Mouse (Mus musculus) myocyte (in vitro differentiated cells): ENCODE data around the gene Micu1.

Experiments
- CEBPB ChIP-seq: IDR thresholded peaks from 2 replicates; pipeline ENCODE4 v1.6.1; 2011; ENCODE audit warnings: mild to moderate bottlenecking, moderate library complexity; ENCODE audit not compliant: poor library complexity, insufficient read depth, severe bottlenecking
- E2F4 ChIP-seq: IDR thresholded peaks from one replicate; pipeline ENCODE4 v1.6.1; 2011; ENCODE audit warnings: mild to moderate bottlenecking, control low read depth, moderate library complexity; ENCODE audit not compliant: insufficient read depth
- MAX ChIP-seq: IDR thresholded peaks from one replicate; pipeline ENCODE4 v1.6.1; 2011; ENCODE audit warnings: low read depth, mild to moderate bottlenecking, control low read depth
- MYOD1 ChIP-seq, 3 experiments: IDR thresholded peaks; one replicate each; pipeline ENCODE4 v1.6.1; 2011; ENCODE audit warnings: control low read depth in 2 of 3, low read depth in 2 of 3, mild to moderate bottlenecking in 2 of 3, moderate library complexity in 1 of 3; ENCODE audit not compliant: insufficient read length in 2 of 3, control insufficient read depth in 1 of 3
- MYOG ChIP-seq, 3 experiments: IDR thresholded peaks; one replicate each; pipeline ENCODE4 v1.6.1; 2011; ENCODE audit warnings: control low read depth in 2 of 3, low read depth in 2 of 3, mild to moderate bottlenecking in 2 of 3; ENCODE audit not compliant: insufficient read length in 2 of 3, control insufficient read depth in 1 of 3, insufficient read depth in 1 of 3
- POLR2A ChIP-seq: IDR thresholded peaks from one replicate; pipeline ENCODE4 v1.6.1; 2011; ENCODE audit warnings: low read depth, mild to moderate bottlenecking, control low read depth, moderate library complexity; ENCODE audit not compliant: insufficient read length
- POLR2AphosphoS2 ChIP-seq: IDR thresholded peaks from one replicate; pipeline ENCODE4 v1.6.1; 2011; ENCODE audit warnings: low read depth, control low read depth; ENCODE audit not compliant: insufficient read length
- SRF ChIP-seq: IDR thresholded peaks from one replicate; pipeline ENCODE4 v1.6.1; 2011; ENCODE audit warnings: low read depth; ENCODE audit not compliant: control insufficient read depth, insufficient read length
- TCF12 ChIP-seq: IDR thresholded peaks from one replicate; pipeline ENCODE4 v1.6.1; 2011; ENCODE audit warnings: mild to moderate bottlenecking, control low read depth; ENCODE audit not compliant: poor library complexity, insufficient read depth, severe bottlenecking

DNA sequence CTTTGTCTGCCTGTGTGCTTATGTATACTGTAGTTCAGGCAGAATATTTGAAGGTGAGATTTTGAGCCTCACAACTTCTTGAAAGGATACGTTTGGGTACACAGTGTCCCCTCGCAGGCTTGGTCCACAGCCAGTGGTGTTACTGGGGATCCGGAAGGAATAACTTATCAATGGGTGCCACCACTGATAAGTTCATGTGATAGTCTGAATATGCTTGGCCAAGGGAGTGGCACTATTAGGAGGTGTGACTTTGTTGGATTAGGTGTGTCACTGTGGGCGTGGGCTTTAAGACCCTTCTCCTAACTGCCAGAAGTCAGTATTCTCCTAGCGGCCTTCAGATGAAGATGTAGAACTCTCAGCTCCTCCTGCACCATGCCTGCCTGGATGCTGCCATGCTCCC is 170.9 kb downstream of the Micu1 start:
- no peak for TF ChIP-seq POLR2A
- TF ChIP-seq TCF12: no peak
- no peak for TF ChIP-seq MYOG (IDR thresholded peaks at IDR 0.05; ENCODE audit: control insufficient read depth in 1 of 3, insufficient read depth in 1 of 3, insufficient read length in 2 of 3, low read depth in 2 of 3)
- no peak for TF ChIP-seq POLR2AphosphoS2
- TF ChIP-seq MYOD1 (IDR thresholded peaks at IDR 0.05; ENCODE audit: control insufficient read depth in 1 of 3, insufficient read length in 2 of 3, low read depth in 2 of 3): no peak
- no peak for TF ChIP-seq MAX
- no peak for TF ChIP-seq CEBPB
- TF ChIP-seq E2F4: no peak
- TF ChIP-seq SRF: no peak
